Mouse (Mus musculus): Measurements from ENCODE around the gene Filip1l.

GRCm38 (mm10) chr16:57398387-57399214, 45.7 kb downstream of the Filip1l start:
- TF ChIP-seq POLR2A (IDR thresholded peaks at IDR 0.05; ENCODE audit: insufficient read length, low read depth) (no peak), CEBPB (IDR thresholded peaks at IDR 0.05; ENCODE audit: insufficient read depth, poor library complexity, severe bottlenecking) (no peak), USF1 (IDR thresholded peaks at IDR 0.05; ENCODE audit: low read depth) (no peak)
